Mouse (Mus musculus) lung, embryonic 14.5 days (tissue): ENCODE data around the gene Arpp21. TPM values are rescaled to one million over a fixed set of nuclear protein-coding genes. Genes with fewer than 3 reads are reported as not detected.

Experiments
- ATAC-seq: fragments of 200-750 bp; cut with Nextera tagmentation; 2 replicates; pipeline ENCODE4 v1.8.0; 2017; ENCODE audit warnings: mild to moderate bottlenecking, moderate TSS enrichment, moderate library complexity; ENCODE audit not compliant: insufficient read depth
- DNase-seq: peaks from one replicate; pipeline ENCODE4 v3.0.0-alpha.2; 2015
- H3K27ac ChIP-seq: fragments of 300-500 bp; sonication (generic); 2 replicates; pipeline ENCODE4 v1.5.1; 2014; ENCODE audit warnings: low read depth, mild to moderate bottlenecking, moderate library complexity
- H3K27me3 ChIP-seq: fragments of 300-500 bp; sonication (generic); 2 replicates; pipeline ENCODE4 v1.6.1; 2014; ENCODE audit warnings: low read length, control low read depth; ENCODE audit not compliant: insufficient read depth
- H3K36me3 ChIP-seq: fragments of 300-500 bp; sonication (generic); 2 replicates; pipeline ENCODE4 v1.6.1; 2014; ENCODE audit warnings: control low read depth; ENCODE audit not compliant: insufficient read depth
- H3K4me1 ChIP-seq: fragments of 300-500 bp; sonication (generic); 2 replicates; pipeline ENCODE4 v1.6.1; 2014; ENCODE audit warnings: antibody characterized with exemption, control low read depth; ENCODE audit not compliant: insufficient read depth
- H3K4me2 ChIP-seq: fragments of 300-500 bp; sonication (generic); 2 replicates; pipeline ENCODE4 v1.6.1; 2014; ENCODE audit warnings: mild to moderate bottlenecking
- H3K4me3 ChIP-seq: fragments of 300-500 bp; sonication (generic); 2 replicates; pipeline ENCODE4 v1.5.1; 2014; ENCODE audit warnings: low read depth, low read length
- H3K9ac ChIP-seq: fragments of 300-500 bp; sonication (generic); 2 replicates; pipeline ENCODE4 v1.6.1; 2014
- H3K9me3 ChIP-seq: fragments of 300-500 bp; sonication (generic); 2 replicates; pipeline ENCODE4 v1.6.1; 2016; ENCODE audit warnings: low read depth, low read length, control low read depth
- CTCF ChIP-seq: IDR thresholded peaks from 2 replicates; pipeline ENCODE4 v1.5.1; 2016; ENCODE audit warnings: antibody characterized with exemption, low read depth
- WGBS: fragments of 180-500 bp; shearing (Covaris S2); extraction: QIAGEN DNeasy Blood & Tissue Kit; methylation state at CpG from one replicate; pipeline ENCODE4 v1.1.7; 2014; 5-methylcytosine and 5-hydroxymethylcytosine counted together
- polyA plus RNA-seq: library from polyadenylated mRNA; unstranded; fragments of >200 nt; fragmentation: Nextera tagmentation; extraction: Ambion mirVana; gene quantifications from 2 replicates; pipeline ENCODE4 v1.2.1, GENCODE M21; 2014

Gene Arpp21
- polyA plus RNA-seq, 1 experiment from 2014 or later, result 0.18 TPM

DNA sequence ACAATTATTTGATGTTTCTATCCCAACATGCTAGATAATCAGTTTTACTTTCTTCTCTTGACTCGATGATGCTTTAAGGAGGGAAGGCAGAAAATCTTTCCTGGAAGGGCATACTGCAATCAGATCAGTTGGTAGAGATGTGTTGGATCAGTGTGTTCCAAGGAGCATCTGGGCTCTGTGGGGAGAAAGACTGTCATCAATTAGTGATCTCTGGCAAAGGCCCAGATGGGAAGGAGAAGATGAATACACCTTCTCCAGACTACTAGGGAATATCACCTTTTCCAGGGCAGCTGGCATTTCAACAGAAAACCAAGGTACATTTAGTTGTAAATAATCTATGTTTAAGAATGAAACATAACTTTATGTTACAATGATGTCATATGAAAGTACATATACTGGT, 22.8 kb upstream of the Arpp21 start:
- ATAC-seq, result no peak
- no peaks in the 10 kb centered on the region for H3K4me1 ChIP-seq

DNA sequence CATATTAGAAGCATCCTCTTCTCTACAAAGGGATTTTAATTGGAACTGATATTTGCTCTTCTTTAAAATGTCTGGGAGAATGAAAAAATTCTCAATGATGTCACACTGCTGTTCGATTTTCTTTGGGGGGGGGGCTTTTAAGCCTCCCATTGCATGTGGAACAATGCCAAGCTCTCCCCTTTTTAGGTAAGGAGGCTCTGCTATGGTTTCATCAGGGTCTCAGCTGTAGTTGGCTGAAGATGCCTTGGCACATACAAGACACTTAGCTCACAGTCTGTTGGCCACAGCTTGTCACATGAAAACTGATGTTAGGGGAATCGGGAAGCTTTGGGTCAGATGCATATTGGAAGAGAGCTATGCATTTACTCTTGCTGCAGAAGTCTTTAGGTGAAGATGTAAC, 20.2 kb upstream of the Arpp21 start:
- Histone ChIP-seq H3K9me3 (no peaks in the 10 kb centered on the region), H3K36me3 (no peaks in the 10 kb centered on the region), H3K27me3 (no peaks in the 10 kb centered on the region), H3K4me2 (no peak overlapping the region), H3K4me1 (no peaks in the 10 kb centered on the region), H3K4me3 (no peak overlapping the region), H3K27ac (no peak overlapping the region), H3K9ac (no peak overlapping the region)
- no peak for DNase-seq
- 53% methylated on average over 2 of the region's 2 CpGs for WGBS
- no peak for ATAC-seq
- no peak for TF ChIP-seq CTCF

More for the DNA sequence above, 22.8 kb upstream of the Arpp21 start:
- Histone ChIP-seq H3K4me2 (no peak overlapping the region), H3K27me3 (no peaks in the 10 kb centered on the region), H3K9ac (no peak overlapping the region), H3K36me3 (no peaks in the 10 kb centered on the region), H3K9me3 (no peaks in the 10 kb centered on the region), H3K4me3 (no peak overlapping the region), H3K27ac (no peak overlapping the region)
- WGBS, result 78% methylated on average over 1 of the region's 1 CpGs
- TF ChIP-seq CTCF, result no peak
- no peak for DNase-seq

DNA sequence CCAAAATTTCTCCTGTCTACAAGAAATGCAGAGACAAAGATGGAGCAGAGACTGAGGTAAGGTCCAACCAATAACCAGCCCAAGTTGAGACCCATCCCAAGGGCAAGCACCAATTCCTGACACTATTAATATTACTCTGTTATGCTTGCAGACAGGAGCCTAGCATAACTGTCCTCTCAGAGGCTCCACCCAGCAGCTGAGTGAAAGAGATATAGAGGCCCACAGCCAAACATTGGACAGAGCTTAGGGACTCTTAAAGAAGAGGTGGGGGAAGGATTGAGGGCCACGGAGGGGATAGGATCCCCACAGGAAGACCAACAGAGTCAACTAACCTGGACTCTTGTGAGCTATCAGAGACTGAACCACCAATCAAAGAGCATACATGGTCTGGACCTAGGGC, 18.0 kb upstream of the Arpp21 start:
- no peak for TF ChIP-seq CTCF
- 74% methylated on average over 1 of the region's 1 CpGs for whole genome bisulfite sequencing

DNA sequence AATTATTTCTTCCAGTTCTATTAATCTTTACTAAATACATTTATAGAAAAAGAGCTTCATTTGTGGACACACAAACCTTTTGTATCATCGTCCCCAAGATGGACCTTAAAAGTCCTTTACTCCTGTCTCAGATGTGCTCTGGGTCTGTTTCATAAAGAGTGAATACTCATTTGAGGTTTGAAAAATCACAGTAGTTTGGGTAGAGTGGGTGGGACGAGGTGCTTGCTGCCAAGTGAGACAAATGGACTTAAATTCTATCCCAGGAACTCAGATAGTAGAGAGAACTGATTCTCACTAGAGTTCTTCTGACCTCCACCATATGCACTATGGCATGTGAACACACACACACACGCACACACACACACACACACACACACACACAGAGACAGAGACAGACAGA, 16.1 kb upstream of the Arpp21 start:
- no peaks in the 10 kb centered on the region for H3K27me3 ChIP-seq
- TF ChIP-seq CTCF, result no peak
- H3K9me3 ChIP-seq, result no peaks in the 10 kb centered on the region
- H3K4me1 ChIP-seq, result no peaks in the 10 kb centered on the region
- 66% methylated on average over 3 of the region's 3 CpGs for WGBS
- DNase-seq, result no peak
- no peaks in the 10 kb centered on the region for H3K36me3 ChIP-seq
- no peak overlapping the region for H3K4me2 ChIP-seq
- H3K4me3 ChIP-seq, result no peak overlapping the region
- no peak overlapping the region for H3K9ac ChIP-seq
- no peak for ATAC-seq
- no peak overlapping the region for H3K27ac ChIP-seq

More for the DNA sequence above, 18.0 kb upstream of the Arpp21 start:
- H3K9ac ChIP-seq, result no peak overlapping the region
- H3K4me2 ChIP-seq, result no peak overlapping the region
- ATAC-seq (no peak), DNase-seq (no peak)
- H3K9me3 ChIP-seq, result no peaks in the 10 kb centered on the region
- H3K4me3 ChIP-seq, result no peak overlapping the region
- H3K27ac ChIP-seq, result no peak overlapping the region
- H3K4me1 ChIP-seq, result no peaks in the 10 kb centered on the region
- H3K27me3 ChIP-seq, result no peaks in the 10 kb centered on the region
- no peaks in the 10 kb centered on the region for H3K36me3 ChIP-seq

DNA sequence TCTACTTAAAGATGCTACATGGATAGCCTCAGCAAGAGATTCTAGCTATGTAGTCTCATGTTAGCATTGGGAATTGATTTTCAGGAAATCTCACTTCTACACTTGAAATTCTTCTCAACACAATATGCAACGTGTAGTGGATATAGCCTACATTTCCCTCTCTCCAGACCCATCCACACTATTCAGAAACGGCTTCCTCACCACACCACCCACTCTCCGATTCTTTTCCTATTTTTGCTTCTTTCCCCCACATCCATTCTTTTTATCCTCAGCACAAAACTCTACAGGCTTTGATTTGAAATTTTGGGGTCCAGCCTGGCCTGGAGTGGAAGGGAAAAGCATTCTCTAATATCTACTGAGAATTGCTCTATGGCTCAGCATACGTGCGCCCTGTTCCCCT, 15.6 kb upstream of the Arpp21 start:
- Histone ChIP-seq H3K4me3 (no peak overlapping the region), H3K4me1 (no peaks in the 10 kb centered on the region), H3K27ac (no peak overlapping the region), H3K9ac (no peak overlapping the region), H3K4me2 (no peak overlapping the region), H3K36me3 (no peaks in the 10 kb centered on the region), H3K27me3 (no peaks in the 10 kb centered on the region), H3K9me3 (no peaks in the 10 kb centered on the region)
- no peak for TF ChIP-seq CTCF
- 85% methylated on average over 5 of the region's 5 CpGs for WGBS
- ATAC-seq, result no peak
- DNase-seq, result no peak

DNA sequence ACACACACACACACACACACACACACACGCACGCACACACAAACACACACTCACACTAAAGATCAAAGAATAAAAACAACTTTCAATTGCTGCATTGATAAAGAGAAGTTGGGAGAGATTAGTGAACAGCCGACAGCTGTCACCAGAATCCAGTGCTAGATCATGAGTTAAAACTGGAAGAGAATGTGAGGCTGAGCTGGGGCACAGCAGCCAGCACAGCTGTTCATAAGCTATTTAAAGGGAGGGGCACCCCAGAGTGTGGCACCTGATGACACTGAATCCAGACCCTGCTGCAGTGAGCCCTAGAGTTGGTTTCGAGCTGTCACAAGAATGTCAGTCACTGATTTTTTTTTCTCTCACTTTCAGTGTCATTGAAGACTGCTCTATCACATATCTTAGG, 14.0 kb upstream of the Arpp21 start:
- no peak for TF ChIP-seq CTCF
- Histone ChIP-seq H3K4me2 (no peak overlapping the region), H3K4me1 (no peaks in the 10 kb centered on the region), H3K9me3 (no peaks in the 10 kb centered on the region), H3K4me3 (no peak overlapping the region), H3K36me3 (no peaks in the 10 kb centered on the region), H3K27me3 (no peaks in the 10 kb centered on the region), H3K9ac (no peak overlapping the region), H3K27ac (no peak overlapping the region)
- ATAC-seq (no peak), DNase-seq (no peak)
- 58% methylated on average over 4 of the region's 4 CpGs for WGBS

DNA sequence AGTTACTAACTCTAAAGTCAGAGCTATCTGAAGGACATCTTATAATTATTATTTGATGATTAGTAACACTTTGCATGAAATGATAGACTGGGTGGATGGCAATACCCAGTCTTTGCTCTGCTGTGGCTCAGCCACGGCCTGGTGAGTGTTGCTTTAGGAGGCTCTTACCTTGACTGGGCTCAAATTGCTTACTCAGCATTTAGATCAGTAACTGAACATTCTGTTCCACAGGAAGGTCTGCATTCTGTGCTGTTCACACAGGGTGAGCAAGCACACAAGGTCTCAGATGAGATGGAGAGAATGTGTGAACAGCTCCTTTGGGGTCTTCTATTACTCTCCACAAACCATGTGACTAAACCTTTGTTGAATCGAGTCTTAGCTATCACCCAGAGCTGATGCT, 11.4 kb upstream of the Arpp21 start:
- 67% methylated on average over 2 of the region's 2 CpGs for WGBS
- no peak overlapping the region for H3K4me2 ChIP-seq
- H3K27ac ChIP-seq, result no peak overlapping the region
- no peaks in the 10 kb centered on the region for H3K36me3 ChIP-seq
- DNase-seq (no peak), ATAC-seq (no peak)
- no peak overlapping the region for H3K4me3 ChIP-seq
- no peak for TF ChIP-seq CTCF
- no peak overlapping the region for H3K9ac ChIP-seq
- no peaks in the 10 kb centered on the region for H3K4me1 ChIP-seq
- no peaks in the 10 kb centered on the region for H3K9me3 ChIP-seq
- no peaks in the 10 kb centered on the region for H3K27me3 ChIP-seq

DNA sequence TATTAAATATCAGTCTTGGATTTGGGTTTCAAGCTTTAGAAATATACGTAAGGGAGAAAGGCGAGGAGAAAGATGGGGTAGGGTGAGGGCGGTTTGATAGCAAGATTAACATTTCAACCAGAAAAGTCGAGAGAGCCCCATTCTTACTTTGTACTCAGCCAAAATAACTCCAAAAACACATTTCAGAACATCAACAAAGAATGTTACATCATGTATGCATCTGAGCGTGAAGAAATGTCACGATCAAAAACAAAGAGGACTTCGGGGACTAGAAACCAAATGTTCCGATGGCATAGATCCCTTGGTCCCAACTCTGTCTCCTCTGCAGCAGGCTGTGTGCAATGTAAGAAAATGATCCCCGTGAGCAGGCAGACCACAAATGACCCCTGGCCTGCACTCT, 2.4 kb upstream of the Arpp21 start:
- ATAC-seq (no peak), DNase-seq (no peak)
- no peak overlapping the region for H3K4me3 ChIP-seq
- H3K9me3 ChIP-seq, result no peaks in the 10 kb centered on the region
- no peak overlapping the region for H3K4me2 ChIP-seq
- no peaks in the 10 kb centered on the region for H3K36me3 ChIP-seq
- H3K9ac ChIP-seq, result no peak overlapping the region
- no peak overlapping the region for H3K27ac ChIP-seq
- no peak for TF ChIP-seq CTCF
- WGBS, result 74% methylated on average over 9 of the region's 9 CpGs
- peaks cover 38% of the 10 kb centered on the region for H3K27me3 ChIP-seq
- H3K4me1 ChIP-seq, result no peaks in the 10 kb centered on the region
